Mouse (Mus musculus) lung, postnatal 0 days (tissue): ENCODE measurements around the gene Rpl11. TPM values are rescaled to one million over a fixed set of nuclear protein-coding genes. Genes with fewer than 3 reads are reported as not detected.
"Not testable (repeated sequence)": the region's sequence is repeated elsewhere in the genome, so short reads cannot be mapped to it uniquely, and the experiment has no call there.

Experiments
- ATAC-seq: fragments of 200-750 bp; cut with Nextera tagmentation; 2 replicates; pipeline ENCODE4 v1.8.0; 2017; ENCODE audit warnings: moderate library complexity
- DNase-seq: peaks from one replicate; pipeline ENCODE4 v3.0.0-alpha.2; 2016; ENCODE audit warnings: low spot score
- H3K27ac ChIP-seq: fragments of 300-500 bp; sonication (generic); 2 replicates; pipeline ENCODE4 v1.5.1; 2014; ENCODE audit warnings: antibody characterized with exemption, mild to moderate bottlenecking, low read length, mixed read lengths
- H3K27me3 ChIP-seq: fragments of 300-500 bp; sonication (generic); replicated peaks from 2 replicates; pipeline ENCODE4 v1.6.1; 2014; ENCODE audit warnings: low read length, mixed read lengths; ENCODE audit not compliant: insufficient read depth
- H3K36me3 ChIP-seq: fragments of 300-500 bp; sonication (generic); 2 replicates; pipeline ENCODE4 v1.6.1; 2014; ENCODE audit warnings: low read length, mixed read lengths; ENCODE audit not compliant: insufficient read depth
- H3K4me1 ChIP-seq: fragments of 300-500 bp; sonication (generic); 2 replicates; pipeline ENCODE4 v1.6.1; 2014; ENCODE audit warnings: antibody characterized with exemption, low read depth, low read length, mixed read lengths; ENCODE audit not compliant: insufficient read depth
- H3K4me2 ChIP-seq: fragments of 300-500 bp; sonication (generic); replicated peaks from 2 replicates; pipeline ENCODE4 v1.6.1; 2014; ENCODE audit warnings: low read depth, mild to moderate bottlenecking, low read length, moderate library complexity, mixed read lengths
- H3K4me3 ChIP-seq: fragments of 300-500 bp; sonication (generic); 2 replicates; pipeline ENCODE4 v1.5.1; 2014; ENCODE audit warnings: low read depth, low read length
- H3K9ac ChIP-seq: fragments of 300-500 bp; sonication (generic); replicated peaks from 2 replicates; pipeline ENCODE4 v1.6.1; 2014; ENCODE audit warnings: low read depth, mild to moderate bottlenecking
- H3K9me3 ChIP-seq: fragments of 300-500 bp; sonication (generic); 2 replicates; pipeline ENCODE4 v1.6.1; 2016; ENCODE audit warnings: low read length, mixed read lengths
- CTCF ChIP-seq: IDR thresholded peaks from 2 replicates; pipeline ENCODE4 v1.5.1; 2016; ENCODE audit warnings: antibody characterized with exemption, mild to moderate bottlenecking
- EP300 ChIP-seq: IDR thresholded peaks from 2 replicates; pipeline ENCODE4 v1.6.1; 2016; ENCODE audit warnings: antibody characterized with exemption, mild to moderate bottlenecking, control low read depth
- WGBS: fragments of 180-500 bp; shearing (Covaris S2); extraction: QIAGEN DNeasy Blood & Tissue Kit; methylation state at CpG from one replicate; pipeline ENCODE4 v1.1.7; 2014; 5-methylcytosine and 5-hydroxymethylcytosine counted together
- polyA plus RNA-seq: library from polyadenylated mRNA; unstranded; fragments of >200 nt; fragmentation: Nextera tagmentation; extraction: Ambion mirVana; gene quantifications from 2 replicates; pipeline ENCODE4 v1.2.1, GENCODE M21; 2015

Gene Rpl11
- polyA plus RNA-seq = 325 and 355 TPM in 2 replicates

- 1% methylated on average over 20 of the region's 21 CpGs for WGBS
- peak; percentile 98 for ATAC-seq
- peak within 1 kb of the TSS; percentile 94 for H3K27ac ChIP-seq
- DNase-seq = peak; percentile 99
- peak within 1 kb of the TSS; percentile 99 for H3K9ac ChIP-seq
- peaks cover 18% of the 10 kb centered on the region; the same call in 1 of the 2 replicates for H3K36me3 ChIP-seq
- H3K9me3 ChIP-seq = no peaks in the 10 kb centered on the region
- peak within 1 kb of the TSS; percentile 97 for H3K4me3 ChIP-seq
- TF ChIP-seq CTCF = peak; percentile 97
- TF ChIP-seq EP300 = 0 out of 2 replicates have a peak, but pooled peaks have one; percentile 28
- H3K27me3 ChIP-seq = no peaks in the 10 kb centered on the region
- peaks cover 11% of the 10 kb centered on the region for H3K4me1 ChIP-seq
- H3K4me2 ChIP-seq = peak within 1 kb of the TSS; percentile 65
Measured at GRCm38 (mm10) chr4:136053247-136053596, at the start of gene Rpl11. TSS of gene Rpl11 (minus strand) at chr4:136053428.

- not testable (repeated sequence) for H3K9me3 ChIP-seq, H3K4me2 ChIP-seq, H3K9ac ChIP-seq, ATAC-seq, DNase-seq, H3K27ac ChIP-seq, H3K4me3 ChIP-seq, H3K36me3 ChIP-seq, H3K4me1 ChIP-seq, H3K27me3 ChIP-seq
- 77% methylated on average over 4 of the region's 4 CpGs for WGBS
Measured at GRCm38 (mm10) chr4:136101753-136102152, 48.5 kb upstream of the Rpl11 start.

GRCm38 (mm10) chr4:136100396-136101070 lies 47.3 kb upstream of the Rpl11 start:
- no peak overlapping the region for H3K9ac ChIP-seq
- no peak for TF ChIP-seq EP300
- 65% methylated on average over 12 of the region's 12 CpGs for WGBS
- DNase-seq (no peak), ATAC-seq (no peak)
- no peaks in the 10 kb centered on the region for H3K27me3 ChIP-seq
- H3K27ac ChIP-seq = no peak overlapping the region
- no peaks in the 10 kb centered on the region for H3K36me3 ChIP-seq
- no peak overlapping the region for H3K4me3 ChIP-seq
- H3K4me1 ChIP-seq = no peaks in the 10 kb centered on the region; the same call in 1 of the 2 replicates
- no peaks in the 10 kb centered on the region for H3K9me3 ChIP-seq
- H3K4me2 ChIP-seq = no peak overlapping the region

DNA sequence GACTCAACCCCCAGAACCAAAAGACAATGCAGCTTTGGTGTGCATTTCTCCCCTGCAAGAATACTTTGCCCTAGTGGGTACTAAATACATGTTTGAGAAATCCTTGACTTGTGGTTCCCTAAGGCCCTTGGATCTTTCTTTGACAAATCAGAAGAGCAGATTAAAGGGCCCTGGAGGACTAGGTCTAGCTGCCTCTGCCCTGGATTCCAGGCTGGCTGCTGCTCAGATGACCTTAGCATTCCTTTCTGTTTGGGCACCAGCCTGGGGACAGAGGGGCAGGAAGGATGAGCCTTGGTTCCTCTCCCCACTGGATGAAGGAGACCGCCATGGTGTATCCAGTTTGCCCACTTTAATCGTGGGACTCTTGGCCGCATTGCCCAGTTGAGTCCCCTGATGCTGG lies 45.2 kb upstream of the Rpl11 start:
- Histone ChIP-seq H3K9me3 (no peaks in the 10 kb centered on the region), H3K27ac (no peak overlapping the region), H3K4me3 (no peak overlapping the region), H3K36me3 (no peaks in the 10 kb centered on the region), H3K4me1 (no peaks in the 10 kb centered on the region; the same call in 1 of the 2 replicates), H3K9ac (no peak overlapping the region), H3K4me2 (no peak overlapping the region), H3K27me3 (no peaks in the 10 kb centered on the region)
- no peak for DNase-seq
- WGBS = 91% methylated on average over 3 of the region's 3 CpGs
- TF ChIP-seq CTCF (no peak), EP300 (no peak)
- ATAC-seq = no peak

GRCm38 (mm10) chr4:136096446-136097113 lies 43.4 kb upstream of the Rpl11 start:
- H3K4me2 ChIP-seq = no peak overlapping the region
- H3K9ac ChIP-seq = no peak overlapping the region
- DNase-seq (no peak), ATAC-seq (no peak)
- 71% methylated on average over 11 of the region's 11 CpGs for WGBS
- no peaks in the 10 kb centered on the region; the same call in 1 of the 2 replicates for H3K4me1 ChIP-seq
- no peaks in the 10 kb centered on the region for H3K36me3 ChIP-seq
- no peaks in the 10 kb centered on the region for H3K27me3 ChIP-seq
- H3K27ac ChIP-seq = no peak overlapping the region
- H3K4me3 ChIP-seq = no peak overlapping the region
- no peaks in the 10 kb centered on the region for H3K9me3 ChIP-seq
- no peak for TF ChIP-seq CTCF
- TF ChIP-seq EP300 = no peak

GRCm38 (mm10) chr4:136095490-136096105 lies 42.4 kb upstream of the Rpl11 start:
- WGBS = 75% methylated on average over 9 of the region's 9 CpGs
- H3K4me1 ChIP-seq = no peaks in the 10 kb centered on the region; the same call in 1 of the 2 replicates
- no peaks in the 10 kb centered on the region for H3K9me3 ChIP-seq
- H3K4me2 ChIP-seq = no peak overlapping the region
- no peak overlapping the region for H3K27ac ChIP-seq
- DNase-seq (no peak), ATAC-seq (no peak)
- TF ChIP-seq EP300 (no peak), CTCF (no peak)
- no peaks in the 10 kb centered on the region for H3K27me3 ChIP-seq
- no peak overlapping the region for H3K9ac ChIP-seq
- H3K36me3 ChIP-seq = no peaks in the 10 kb centered on the region
- no peak overlapping the region for H3K4me3 ChIP-seq
